Mouse (Mus musculus) liver, adult 2 months (tissue): ENCODE results near the gene Ndufb8.

Experiments used
- CTCF ChIP-seq: fragments of 200-500 bp; IDR thresholded peaks from 2 replicates; pipeline ENCODE4 v1.5.1; 2011; ENCODE audit warnings: low read depth, low read length, control low read depth
- POLR2A ChIP-seq: fragments of 200-500 bp; IDR thresholded peaks from 2 replicates; pipeline ENCODE4 v1.6.1; 2011; ENCODE audit warnings: low read length, control low read depth; ENCODE audit not compliant: insufficient read depth; ENCODE audit errors: extremely low read depth

- TF ChIP-seq CTCF (no peak), POLR2A (no peak)
These were observed 35.8 kb upstream of the Ndufb8 start for GRCm38 (mm10) chr19:44590992-44591391.
